Mouse (Mus musculus) myocyte (in vitro differentiated cells): ENCODE measurements at regions not wholly inside any gene's neighbourhood (a gene's known extent, or its start where the extent isn't known, plus 50 kb on each side); places are given as distances from the start of the nearest gene placed in this dataset.
A peak's percentile ranks its signal among the peaks of the same experiment; 100 is the strongest.
"Not testable (repeated sequence)": the region's sequence is repeated elsewhere in the genome, so short reads cannot be mapped to it uniquely, and the experiment has no call there.

Experiments used
- H3K27me3 ChIP-seq: one replicate; pipeline ENCODE4 v1.6.1; 2011; ENCODE audit not compliant: control insufficient read depth, insufficient read depth, insufficient read length
- H3K36me3 ChIP-seq: one replicate; pipeline ENCODE4 v1.6.1; 2011; ENCODE audit not compliant: control insufficient read depth, insufficient read depth
- H3K4me2 ChIP-seq: one replicate; pipeline ENCODE4 v1.6.1; 2011; ENCODE audit warnings: low read depth, control low read depth
- H3K4me3 ChIP-seq: one replicate; pipeline ENCODE4 v1.5.1; 2011; ENCODE audit warnings: mild to moderate bottlenecking, control low read depth, moderate library complexity
- H3K79me2 ChIP-seq: one replicate; pipeline ENCODE4 v1.6.1; 2011; ENCODE audit not compliant: control insufficient read depth, insufficient read depth
- H3ac ChIP-seq: one replicate; pipeline ENCODE4 v1.6.1; 2011; ENCODE audit not compliant: control insufficient read depth, insufficient read length
- CEBPB ChIP-seq: IDR thresholded peaks from 2 replicates; pipeline ENCODE4 v1.6.1; 2011; ENCODE audit warnings: mild to moderate bottlenecking, moderate library complexity; ENCODE audit not compliant: poor library complexity, insufficient read depth, severe bottlenecking
- E2F4 ChIP-seq: IDR thresholded peaks from one replicate; pipeline ENCODE4 v1.6.1; 2011; ENCODE audit warnings: mild to moderate bottlenecking, control low read depth, moderate library complexity; ENCODE audit not compliant: insufficient read depth
- MAX ChIP-seq: IDR thresholded peaks from one replicate; pipeline ENCODE4 v1.6.1; 2011; ENCODE audit warnings: low read depth, mild to moderate bottlenecking, control low read depth
- MYOD1 ChIP-seq, 3 experiments: IDR thresholded peaks; one replicate each; pipeline ENCODE4 v1.6.1; 2011; ENCODE audit warnings: control low read depth in 2 of 3, low read depth in 2 of 3, mild to moderate bottlenecking in 2 of 3, moderate library complexity in 1 of 3; ENCODE audit not compliant: insufficient read length in 2 of 3, control insufficient read depth in 1 of 3
- MYOG ChIP-seq, 3 experiments: IDR thresholded peaks; one replicate each; pipeline ENCODE4 v1.6.1; 2011; ENCODE audit warnings: control low read depth in 2 of 3, low read depth in 2 of 3, mild to moderate bottlenecking in 2 of 3; ENCODE audit not compliant: insufficient read length in 2 of 3, control insufficient read depth in 1 of 3, insufficient read depth in 1 of 3
- POLR2A ChIP-seq: IDR thresholded peaks from one replicate; pipeline ENCODE4 v1.6.1; 2011; ENCODE audit warnings: low read depth, mild to moderate bottlenecking, control low read depth, moderate library complexity; ENCODE audit not compliant: insufficient read length
- POLR2AphosphoS2 ChIP-seq: IDR thresholded peaks from one replicate; pipeline ENCODE4 v1.6.1; 2011; ENCODE audit warnings: low read depth, control low read depth; ENCODE audit not compliant: insufficient read length
- REST ChIP-seq: IDR thresholded peaks from one replicate; pipeline ENCODE4 v1.6.1; 2011; ENCODE audit warnings: mild to moderate bottlenecking, control low read depth, moderate library complexity; ENCODE audit not compliant: insufficient read depth, insufficient read length
- SRF ChIP-seq: IDR thresholded peaks from one replicate; pipeline ENCODE4 v1.6.1; 2011; ENCODE audit warnings: low read depth; ENCODE audit not compliant: control insufficient read depth, insufficient read length
- TCF12 ChIP-seq: IDR thresholded peaks from one replicate; pipeline ENCODE4 v1.6.1; 2011; ENCODE audit warnings: mild to moderate bottlenecking, control low read depth; ENCODE audit not compliant: poor library complexity, insufficient read depth, severe bottlenecking
- TCF3 ChIP-seq: IDR thresholded peaks from one replicate; pipeline ENCODE4 v1.6.1; 2011; ENCODE audit warnings: low read depth, control low read depth; ENCODE audit not compliant: insufficient read length
- USF1 ChIP-seq: IDR thresholded peaks from one replicate; pipeline ENCODE4 v1.6.1; 2011; ENCODE audit warnings: low read depth, mild to moderate bottlenecking, control low read depth, moderate library complexity

GRCm38 (mm10) chr17:69563165-69563564 is 124.0 kb downstream of the Akain1 start:
- H3K27me3 ChIP-seq = no peaks in the 10 kb centered on the region
- no peak overlapping the region for H3ac ChIP-seq
- no peaks in the 10 kb centered on the region for H3K79me2 ChIP-seq
- no peak overlapping the region for H3K4me3 ChIP-seq
- H3K4me2 ChIP-seq = no peak overlapping the region
- H3K36me3 ChIP-seq = no peaks in the 10 kb centered on the region
- TF ChIP-seq CEBPB (no peak), REST (peak; percentile 68)

- not testable (repeated sequence) for H3K4me2 ChIP-seq, H3K79me2 ChIP-seq, H3ac ChIP-seq, H3K36me3 ChIP-seq, H3K27me3 ChIP-seq, H3K4me3 ChIP-seq
These were observed 132.0 kb downstream of the Akain1 start for GRCm38 (mm10) chr17:69571070-69571669.

GRCm38 (mm10) chr17:69590553-69590952 is 151.4 kb downstream of the Akain1 start:
- Histone ChIP-seq H3K79me2 (no peaks in the 10 kb centered on the region), H3K27me3 (no peaks in the 10 kb centered on the region), H3ac (no peak overlapping the region), H3K4me2 (no peak overlapping the region), H3K4me3 (no peak overlapping the region), H3K36me3 (no peaks in the 10 kb centered on the region)
- TF ChIP-seq POLR2AphosphoS2 = no peak
- no peak for TF ChIP-seq SRF
- no peak for TF ChIP-seq REST
- no peak for TF ChIP-seq MAX
- no peak for TF ChIP-seq MYOD1 (IDR thresholded peaks at IDR 0.05; ENCODE audit: control insufficient read depth in 1 of 3, insufficient read length in 2 of 3, low read depth in 2 of 3)
- TF ChIP-seq CEBPB = no peak

- no peak overlapping the region for H3ac ChIP-seq
- no peak overlapping the region for H3K4me3 ChIP-seq
- H3K27me3 ChIP-seq = no peaks in the 10 kb centered on the region
- H3K4me2 ChIP-seq = no peak overlapping the region
- TF ChIP-seq MAX = no peak
- TF ChIP-seq E2F4 = no peak
- TF ChIP-seq TCF3 = no peak
- no peak for TF ChIP-seq POLR2A
- TF ChIP-seq SRF = no peak
- no peak for TF ChIP-seq USF1
- no peaks in the 10 kb centered on the region for H3K36me3 ChIP-seq
- H3K79me2 ChIP-seq = no peaks in the 10 kb centered on the region
These were observed 158.7 kb downstream of the Akain1 start for GRCm38 (mm10) chr17:69597773-69598295.

- TF ChIP-seq POLR2A = no peak
- Histone ChIP-seq H3K4me2 (no peak overlapping the region), H3K79me2 (no peaks in the 10 kb centered on the region), H3K36me3 (no peaks in the 10 kb centered on the region), H3K4me3 (no peak overlapping the region), H3ac (no peak overlapping the region), H3K27me3 (no peaks in the 10 kb centered on the region)
These were observed 159.3 kb downstream of the Akain1 start for GRCm38 (mm10) chr17:69598461-69598860.

GRCm38 (mm10) chr17:69603596-69603995 is 164.5 kb downstream of the Akain1 start:
- H3K79me2 ChIP-seq = no peaks in the 10 kb centered on the region
- no peak overlapping the region for H3ac ChIP-seq
- H3K4me2 ChIP-seq = no peak overlapping the region
- TF ChIP-seq USF1 = no peak
- H3K27me3 ChIP-seq = no peaks in the 10 kb centered on the region
- no peak overlapping the region for H3K4me3 ChIP-seq
- H3K36me3 ChIP-seq = no peaks in the 10 kb centered on the region

- Histone ChIP-seq H3K4me2 (no peak overlapping the region), H3K36me3 (no peaks in the 10 kb centered on the region), H3K79me2 (no peaks in the 10 kb centered on the region), H3ac (no peak overlapping the region), H3K27me3 (no peaks in the 10 kb centered on the region), H3K4me3 (no peak overlapping the region)
- TF ChIP-seq MYOD1 (IDR thresholded peaks at IDR 0.05; ENCODE audit: control insufficient read depth in 1 of 3, insufficient read length in 2 of 3, low read depth in 2 of 3) (no peak), REST (no peak), E2F4 (no peak), TCF12 (no peak), POLR2A (no peak), POLR2AphosphoS2 (no peak), MYOG (IDR thresholded peaks at IDR 0.05; ENCODE audit: control insufficient read depth in 1 of 3, insufficient read depth in 1 of 3, insufficient read length in 2 of 3, low read depth in 2 of 3) (no peak), SRF (no peak)
These were observed 165.6 kb downstream of the Akain1 start for GRCm38 (mm10) chr17:69604698-69605097.
